Mouse (Mus musculus) splenic B cell, adult 2 months (primary cell): ENCODE measurements around the gene Ctnnd2.

Experiments used
- DNase-seq: peaks from one replicate; pipeline ENCODE4 v3.0.0-alpha.2; 2011; ENCODE audit warnings: low read depth, low spot score
- H3K27me3 ChIP-seq: 2 replicates; pipeline ENCODE4 v1.6.1; 2012; ENCODE audit warnings: mild to moderate bottlenecking, low read length, moderate library complexity, mixed read lengths; ENCODE audit not compliant: control insufficient read depth, poor library complexity, insufficient read depth, severe bottlenecking
- H3K36me3 ChIP-seq: 2 replicates; pipeline ENCODE4 v1.6.1; 2012; ENCODE audit warnings: mild to moderate bottlenecking, low read length, moderate library complexity, mixed read lengths; ENCODE audit not compliant: control insufficient read depth, poor library complexity, insufficient read depth, severe bottlenecking

Gene Ctnnd2

GRCm38 (mm10) chr15:30762695-30763285, 590.4 kb downstream of the Ctnnd2 start:
- Histone ChIP-seq H3K36me3 (no peaks in the 10 kb centered on the region), H3K27me3 (no peaks in the 10 kb centered on the region)
- DNase-seq, result no peak

- H3K36me3 ChIP-seq, result no peaks in the 10 kb centered on the region
- H3K27me3 ChIP-seq, result no peaks in the 10 kb centered on the region
- no peak for DNase-seq
These were observed 604.5 kb downstream of the Ctnnd2 start for GRCm38 (mm10) chr15:30776931-30777330.

GRCm38 (mm10) chr15:30777801-30778200, 605.4 kb downstream of the Ctnnd2 start:
- no peaks in the 10 kb centered on the region for H3K36me3 ChIP-seq
- no peaks in the 10 kb centered on the region for H3K27me3 ChIP-seq
- DNase-seq, result no peak

GRCm38 (mm10) chr15:30779903-30780302, 607.5 kb downstream of the Ctnnd2 start:
- no peaks in the 10 kb centered on the region for H3K36me3 ChIP-seq
- no peak for DNase-seq
- no peaks in the 10 kb centered on the region for H3K27me3 ChIP-seq

- DNase-seq, result no peak
- Histone ChIP-seq H3K27me3 (no peaks in the 10 kb centered on the region), H3K36me3 (no peaks in the 10 kb centered on the region)
These were observed 608.6 kb downstream of the Ctnnd2 start for GRCm38 (mm10) chr15:30780977-30781376.

- no peaks in the 10 kb centered on the region for H3K27me3 ChIP-seq
- H3K36me3 ChIP-seq, result no peaks in the 10 kb centered on the region
- no peak for DNase-seq
These were observed 613.4 kb downstream of the Ctnnd2 start for GRCm38 (mm10) chr15:30785706-30786320.

GRCm38 (mm10) chr15:30793260-30793659, 620.9 kb downstream of the Ctnnd2 start:
- no peaks in the 10 kb centered on the region for H3K36me3 ChIP-seq
- H3K27me3 ChIP-seq, result no peaks in the 10 kb centered on the region
- no peak for DNase-seq

GRCm38 (mm10) chr15:30795723-30796122, 623.3 kb downstream of the Ctnnd2 start:
- DNase-seq, result no peak
- H3K27me3 ChIP-seq, result no peaks in the 10 kb centered on the region
- H3K36me3 ChIP-seq, result no peaks in the 10 kb centered on the region

GRCm38 (mm10) chr15:30827424-30828263, 655.3 kb downstream of the Ctnnd2 start:
- H3K36me3 ChIP-seq, result no peaks in the 10 kb centered on the region
- no peak for DNase-seq
- no peaks in the 10 kb centered on the region; the same call in 1 of the 2 replicates for H3K27me3 ChIP-seq

- no peaks in the 10 kb centered on the region for H3K36me3 ChIP-seq
- no peak for DNase-seq
- no peaks in the 10 kb centered on the region for H3K27me3 ChIP-seq
These were observed 685.1 kb downstream of the Ctnnd2 start for GRCm38 (mm10) chr15:30857277-30858176.

GRCm38 (mm10) chr15:30867429-30867828, 695.0 kb downstream of the Ctnnd2 start:
- DNase-seq, result no peak
- Histone ChIP-seq H3K27me3 (no peaks in the 10 kb centered on the region), H3K36me3 (no peaks in the 10 kb centered on the region)

- H3K27me3 ChIP-seq, result no peaks in the 10 kb centered on the region
- no peak for DNase-seq
- no peaks in the 10 kb centered on the region for H3K36me3 ChIP-seq
These were observed 697.5 kb downstream of the Ctnnd2 start for GRCm38 (mm10) chr15:30869673-30870512.

GRCm38 (mm10) chr15:30875523-30875922, 703.1 kb downstream of the Ctnnd2 start:
- Histone ChIP-seq H3K27me3 (no peaks in the 10 kb centered on the region), H3K36me3 (no peaks in the 10 kb centered on the region)
- no peak for DNase-seq
